Mouse (Mus musculus): ENCODE data around the gene Cd2ap.

Cd2ap gene

DNA sequence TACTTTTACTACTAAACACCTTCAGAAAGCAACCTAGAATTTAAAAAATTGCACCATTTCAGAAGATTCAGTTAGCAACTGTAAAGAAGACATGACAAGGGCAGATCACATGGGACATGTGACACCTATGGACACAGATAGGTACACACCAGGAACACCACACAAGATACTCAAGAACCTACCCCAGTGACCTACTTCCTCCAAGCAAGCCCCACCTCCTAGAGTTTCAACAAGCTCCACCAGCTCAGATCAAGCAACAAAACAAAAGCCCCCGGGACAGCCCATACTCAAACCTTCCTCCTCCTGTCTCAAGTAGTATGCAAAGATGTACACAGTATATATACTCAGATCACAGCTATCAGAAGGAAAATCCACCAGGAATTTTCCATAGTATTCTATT lies 16.1 kb downstream of the Cd2ap start:
- DNase-seq (ENCODE audit: low read depth, low spot score), result peak; percentile 11

DNA sequence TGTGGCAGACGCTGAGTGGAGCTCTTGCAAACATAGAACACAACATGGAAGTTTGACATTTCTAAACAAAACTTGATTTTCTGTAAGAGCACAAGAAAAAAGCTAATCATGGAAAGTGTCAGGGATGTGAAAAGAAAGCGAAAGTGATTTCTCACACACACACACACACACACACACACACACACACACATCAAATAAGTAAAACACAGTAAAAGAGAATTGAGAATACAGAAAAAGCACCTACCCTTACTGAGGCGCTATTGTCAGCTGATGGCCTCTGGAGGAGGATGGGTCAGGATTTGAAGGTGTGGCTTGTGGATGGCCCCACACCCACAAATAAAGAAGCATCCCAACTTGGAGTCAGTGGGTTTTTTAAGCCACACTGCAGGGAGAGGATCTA lies 19.0 kb downstream of the Cd2ap start:
- peak; percentile 23 for DNase-seq (ENCODE audit: low read depth, low spot score)

DNA sequence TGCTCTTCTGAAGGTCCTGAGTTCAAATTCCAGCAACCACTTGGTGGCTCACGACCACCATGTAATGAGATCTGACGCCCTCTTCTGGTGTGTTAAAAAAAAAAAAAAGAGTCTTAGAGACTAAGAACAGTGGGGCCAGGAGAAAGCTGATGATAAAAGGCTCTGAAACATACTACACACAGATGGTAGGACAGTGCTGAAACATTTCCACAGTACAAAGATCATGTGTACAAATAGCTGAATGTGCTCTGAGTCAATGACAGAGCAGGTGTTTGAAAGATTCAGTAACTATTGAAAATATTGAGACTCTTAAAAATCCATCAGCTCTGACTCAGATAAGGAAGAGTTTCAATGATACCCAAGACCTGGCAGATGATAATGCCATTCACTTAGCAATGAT lies 29.4 kb downstream of the Cd2ap start:
- DNase-seq (ENCODE audit: low read depth, low spot score), result no peak

DNA sequence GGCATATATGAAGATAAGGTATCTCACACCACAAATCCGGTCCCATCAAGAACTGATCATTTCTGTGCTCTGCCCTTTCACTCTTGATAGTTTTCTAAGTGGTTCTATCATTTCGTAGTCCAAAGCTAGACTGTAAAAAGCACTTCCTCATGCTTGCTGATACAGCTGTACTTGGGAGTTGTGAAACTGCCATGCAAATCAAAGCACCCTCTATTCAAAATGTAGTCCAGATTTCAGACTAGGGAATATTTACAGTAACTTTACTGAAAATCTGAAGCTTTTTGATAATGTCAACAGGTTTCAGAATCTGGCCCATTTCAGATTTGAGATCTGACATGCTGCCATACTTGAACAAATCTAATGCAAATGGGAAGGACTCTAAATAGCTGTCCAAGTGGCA lies 39.3 kb downstream of the Cd2ap start:
- DNase-seq (ENCODE audit: low read depth, low spot score), result no peak

DNA sequence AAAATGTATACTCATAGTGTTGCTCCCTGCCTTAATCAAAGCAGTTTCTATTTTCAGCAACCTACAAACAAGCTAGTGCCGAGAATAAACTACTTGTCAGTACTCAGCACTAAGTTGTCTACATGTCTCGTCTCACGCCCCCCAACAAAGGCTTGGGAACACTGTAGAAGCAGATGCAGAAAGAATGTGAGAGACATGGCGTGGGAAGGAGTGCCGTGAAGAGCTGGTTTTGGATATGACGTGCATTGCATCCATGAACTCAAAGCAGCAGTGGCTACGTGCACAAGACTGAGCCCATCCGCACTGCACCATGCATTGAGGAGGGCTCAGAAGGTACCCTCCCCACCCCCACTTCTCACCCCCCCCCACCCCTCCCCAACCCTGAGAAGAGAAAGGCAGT lies 53.7 kb downstream of the Cd2ap start:
- no peak for DNase-seq (ENCODE audit: low read depth, low spot score)

DNA sequence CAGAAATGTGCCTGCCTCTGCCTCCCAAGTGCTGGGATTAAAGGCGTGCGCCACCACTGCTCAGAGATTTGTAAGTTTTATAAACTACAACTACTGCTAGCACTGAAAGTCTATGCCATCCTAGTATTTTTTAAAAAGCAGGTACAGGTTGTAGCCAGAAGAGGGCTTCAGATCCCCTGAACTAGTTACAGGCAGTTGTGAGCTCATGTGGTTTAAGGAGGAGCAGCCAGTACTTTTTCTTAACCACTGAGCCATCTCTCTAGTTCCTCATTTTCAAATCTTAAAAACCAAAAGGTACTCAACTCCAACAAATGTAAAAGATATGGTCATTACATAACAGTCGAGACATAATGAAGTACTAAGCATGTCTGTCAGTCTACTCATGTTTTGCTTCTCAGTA lies 61.1 kb downstream of the Cd2ap start:
- no peak for DNase-seq (ENCODE audit: low read depth, low spot score)

DNA sequence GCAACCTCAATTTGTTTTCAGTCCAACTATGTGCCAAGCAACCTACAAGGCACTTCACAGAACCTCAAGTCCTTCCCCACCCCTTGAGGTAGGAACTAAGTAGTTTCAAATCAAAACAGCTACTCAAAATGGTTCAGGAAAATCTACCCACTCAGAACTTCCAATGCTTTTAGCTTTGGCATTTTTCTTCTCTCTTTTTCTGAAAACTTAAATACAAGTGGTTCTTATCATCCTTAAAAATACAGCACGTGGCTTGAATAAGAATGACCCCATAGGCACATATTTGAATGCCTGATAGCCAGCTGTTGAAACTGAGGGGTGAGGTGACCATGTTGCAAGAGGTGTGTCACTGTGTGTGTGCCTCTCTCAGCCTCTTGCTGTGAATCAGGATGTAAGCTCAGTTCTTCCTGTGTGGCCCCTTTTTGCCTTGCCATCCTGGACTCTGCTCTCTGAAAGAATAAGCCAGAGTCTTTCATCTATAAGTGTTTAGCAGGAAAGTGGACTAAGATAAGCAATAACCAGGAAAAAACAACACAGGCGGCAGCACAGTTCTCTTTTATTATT lies 84.0 kb downstream of the Cd2ap start:
- no peak for DNase-seq (ENCODE audit: low read depth, low spot score)

DNA sequence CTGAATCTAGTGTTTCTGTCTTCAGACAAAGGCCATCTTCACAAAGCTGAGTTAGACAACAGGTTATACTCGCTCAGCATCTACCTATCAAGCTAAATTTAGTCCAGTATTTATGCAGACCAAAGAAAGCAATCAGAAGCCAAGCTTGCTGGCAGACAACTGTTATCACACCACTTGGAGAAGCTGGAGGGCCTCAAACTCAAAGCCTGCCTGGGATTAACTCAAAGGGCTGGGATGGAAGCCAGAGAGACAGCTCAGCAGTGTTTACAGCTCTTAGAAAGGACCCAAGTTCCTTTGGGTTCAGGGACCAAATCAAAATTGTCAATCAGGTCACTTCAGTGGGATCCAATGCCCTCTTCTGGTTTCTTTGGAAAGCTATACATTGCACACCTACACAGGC lies 85.7 kb downstream of the Cd2ap start:
- DNase-seq (ENCODE audit: low read depth, low spot score), result no peak

DNA sequence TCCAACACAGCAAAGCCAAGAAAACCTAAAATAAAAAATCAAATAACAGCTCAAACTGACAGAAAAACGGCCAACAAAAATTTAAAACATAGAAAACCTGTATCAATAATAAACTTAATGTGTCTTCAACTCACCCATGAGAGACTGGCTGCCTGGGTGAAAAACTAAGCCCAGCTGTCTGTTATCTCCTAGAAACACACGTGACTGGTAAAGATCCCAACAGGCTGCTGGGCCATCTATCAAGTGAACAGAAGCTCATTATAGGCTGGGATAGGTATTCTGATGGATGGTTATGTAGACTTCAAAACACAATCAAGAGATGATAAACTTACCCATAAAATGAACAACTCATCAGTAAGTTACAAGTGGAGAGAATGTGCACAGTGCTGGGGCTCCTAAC lies 86.7 kb downstream of the Cd2ap start:
- DNase-seq (ENCODE audit: low read depth, low spot score), result no peak

DNA sequence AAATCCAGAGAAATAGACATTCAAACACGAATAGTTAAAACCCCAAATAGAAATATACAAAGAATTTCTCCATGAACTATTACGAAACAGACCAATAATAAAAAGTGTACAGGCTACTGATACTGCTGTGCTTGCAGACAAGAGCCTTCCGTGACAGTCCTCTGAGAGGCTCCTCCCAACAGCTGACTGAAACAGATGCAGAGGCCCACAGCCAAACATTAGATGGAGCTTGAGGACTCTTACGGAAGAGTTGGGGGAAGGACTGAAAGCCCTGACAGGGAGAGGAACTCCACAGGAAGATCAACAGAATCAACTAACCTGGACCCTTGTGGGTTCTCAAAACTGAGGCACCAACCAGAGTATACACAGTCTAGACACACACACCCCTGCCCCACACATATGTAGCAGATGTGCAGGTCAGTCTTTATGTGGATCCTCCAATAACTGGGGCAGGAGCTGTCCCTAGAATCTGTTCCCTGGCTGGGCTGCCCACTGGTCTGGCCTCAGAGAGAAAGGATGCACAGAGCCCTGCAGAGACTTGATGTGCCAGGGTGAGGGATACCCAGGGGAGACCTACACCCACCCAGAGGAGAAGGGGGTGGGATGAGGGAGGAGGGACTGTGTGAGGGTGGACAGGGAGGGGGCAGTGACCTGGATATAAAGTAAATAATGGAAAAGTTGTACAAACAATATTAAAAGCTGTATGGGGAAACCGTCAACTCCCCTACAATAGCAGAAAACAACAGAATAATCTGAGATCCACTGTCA lies 87.6 kb downstream of the Cd2ap start:
- DNase-seq (ENCODE audit: low read depth, low spot score), result no peak

DNA sequence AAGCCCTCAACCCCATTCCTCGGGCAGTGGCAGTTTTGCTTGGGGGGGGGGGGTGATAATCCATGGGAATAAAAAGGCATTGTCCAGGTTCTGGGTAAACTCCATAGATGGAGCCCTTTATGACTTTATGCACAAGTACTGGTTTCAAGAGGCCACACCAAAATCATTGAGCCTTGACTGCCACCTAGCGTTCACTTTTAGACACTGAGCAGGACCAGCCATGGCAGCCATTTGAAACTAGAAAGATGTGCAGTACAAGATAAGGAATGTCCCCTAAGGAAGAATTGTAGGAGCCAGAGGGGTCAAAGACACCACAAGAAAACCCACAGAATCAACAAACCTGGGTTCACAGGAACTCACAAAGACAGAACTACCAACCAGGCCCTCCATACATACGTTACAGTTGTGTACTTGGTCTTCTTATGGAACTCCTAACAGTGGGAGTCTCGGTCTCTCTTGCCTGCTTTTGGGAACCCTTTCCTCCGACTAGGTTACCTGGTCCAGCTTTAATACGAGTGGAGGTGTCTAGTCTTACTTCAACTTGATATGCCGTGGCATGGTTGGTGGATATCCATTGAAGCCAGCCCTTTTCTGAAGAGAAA lies 94.2 kb downstream of the Cd2ap start:
- DNase-seq (ENCODE audit: low read depth, low spot score), result peak; percentile 77

DNA sequence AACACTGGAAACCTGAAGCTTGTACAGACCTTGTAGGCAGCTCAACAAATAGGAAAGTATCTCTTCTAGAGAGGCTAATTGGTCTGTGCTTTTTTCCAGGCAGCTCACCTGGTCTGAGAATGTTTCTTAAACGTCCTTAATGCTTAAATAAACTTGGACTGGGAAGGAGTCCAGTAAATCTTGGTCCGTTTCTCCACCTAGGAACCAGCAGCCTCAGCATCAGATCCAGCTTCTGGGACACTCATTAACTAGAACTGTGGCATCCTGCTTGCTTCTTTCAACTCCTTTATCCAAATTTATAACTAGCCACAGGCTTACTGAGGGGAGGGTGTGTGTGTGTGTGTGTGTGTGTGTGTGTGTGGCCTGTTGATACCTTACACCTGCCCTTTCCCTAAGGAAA lies 122.7 kb downstream of the Cd2ap start:
- no peak for DNase-seq (ENCODE audit: low read depth, low spot score)

DNA sequence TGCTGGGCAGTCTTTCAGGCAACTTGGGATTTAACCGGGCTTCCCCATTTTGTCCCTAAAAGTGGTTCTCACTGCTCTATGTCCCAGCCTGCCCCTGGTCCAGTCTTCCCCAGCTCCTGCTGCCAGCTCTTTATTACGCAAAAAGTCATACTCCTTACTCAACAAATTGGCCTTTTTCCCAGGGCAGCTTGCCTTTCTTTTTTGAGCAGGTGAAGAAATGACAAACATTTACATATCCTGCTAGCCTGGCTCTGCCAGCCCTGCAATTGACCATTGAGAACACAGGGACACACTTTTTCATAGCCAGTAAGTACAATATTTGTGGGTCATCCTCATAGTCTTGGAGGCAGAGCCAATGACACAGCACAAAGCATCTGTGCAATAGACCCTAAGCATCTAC lies 124.3 kb downstream of the Cd2ap start:
- DNase-seq (ENCODE audit: low read depth, low spot score), result no peak

DNA sequence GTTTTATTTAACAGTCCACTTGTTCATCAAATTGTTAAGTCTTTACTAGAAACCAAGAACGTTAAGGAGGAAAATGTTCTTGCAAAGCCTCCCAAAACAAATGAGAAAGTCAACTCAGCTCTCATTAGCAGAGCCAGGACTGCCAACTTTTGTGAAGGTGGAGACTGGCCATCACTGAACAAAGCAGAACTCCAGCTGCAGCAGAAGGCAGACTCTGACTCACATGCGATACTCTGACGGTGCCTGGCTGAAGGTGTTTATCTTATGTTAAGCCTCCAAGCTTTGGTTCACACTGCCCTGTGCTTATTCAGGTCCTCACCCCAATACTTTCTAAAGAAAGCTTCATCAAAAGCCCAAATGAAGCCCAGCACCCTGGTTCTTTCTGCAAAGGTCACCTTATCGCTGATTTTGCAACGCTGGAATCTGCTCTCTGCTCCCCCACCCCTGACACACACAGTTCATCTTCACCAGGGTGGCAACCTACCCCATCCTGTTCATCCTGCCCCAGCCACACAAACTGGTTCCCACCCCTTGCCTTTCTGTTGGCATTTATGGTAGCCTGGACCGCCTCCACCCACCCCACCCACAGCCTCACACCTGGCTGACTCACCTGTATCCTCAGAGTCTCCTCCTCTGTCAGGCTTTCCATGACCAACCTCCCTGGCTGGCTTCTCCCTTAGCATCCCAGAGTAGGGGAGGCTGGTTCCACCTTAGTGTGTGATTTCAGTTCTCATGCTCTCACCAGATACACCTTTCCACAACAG lies 130.6 kb downstream of the Cd2ap start:
- DNase-seq (ENCODE audit: low read depth, low spot score), result no peak

All from CD4-positive, CD25-positive, alpha-beta regulatory T cell, adult 2 months (primary cell).